Mouse (Mus musculus): ENCODE results near the gene Slc35a5. TPM values are rescaled to one million over a fixed set of nuclear protein-coding genes. Genes with fewer than 3 reads are reported as not detected.

Slc35a5 gene
- 6.8 and 8.3 TPM in 2 replicates for polyA plus RNA-seq (2012; rRNA removed)

DNA sequence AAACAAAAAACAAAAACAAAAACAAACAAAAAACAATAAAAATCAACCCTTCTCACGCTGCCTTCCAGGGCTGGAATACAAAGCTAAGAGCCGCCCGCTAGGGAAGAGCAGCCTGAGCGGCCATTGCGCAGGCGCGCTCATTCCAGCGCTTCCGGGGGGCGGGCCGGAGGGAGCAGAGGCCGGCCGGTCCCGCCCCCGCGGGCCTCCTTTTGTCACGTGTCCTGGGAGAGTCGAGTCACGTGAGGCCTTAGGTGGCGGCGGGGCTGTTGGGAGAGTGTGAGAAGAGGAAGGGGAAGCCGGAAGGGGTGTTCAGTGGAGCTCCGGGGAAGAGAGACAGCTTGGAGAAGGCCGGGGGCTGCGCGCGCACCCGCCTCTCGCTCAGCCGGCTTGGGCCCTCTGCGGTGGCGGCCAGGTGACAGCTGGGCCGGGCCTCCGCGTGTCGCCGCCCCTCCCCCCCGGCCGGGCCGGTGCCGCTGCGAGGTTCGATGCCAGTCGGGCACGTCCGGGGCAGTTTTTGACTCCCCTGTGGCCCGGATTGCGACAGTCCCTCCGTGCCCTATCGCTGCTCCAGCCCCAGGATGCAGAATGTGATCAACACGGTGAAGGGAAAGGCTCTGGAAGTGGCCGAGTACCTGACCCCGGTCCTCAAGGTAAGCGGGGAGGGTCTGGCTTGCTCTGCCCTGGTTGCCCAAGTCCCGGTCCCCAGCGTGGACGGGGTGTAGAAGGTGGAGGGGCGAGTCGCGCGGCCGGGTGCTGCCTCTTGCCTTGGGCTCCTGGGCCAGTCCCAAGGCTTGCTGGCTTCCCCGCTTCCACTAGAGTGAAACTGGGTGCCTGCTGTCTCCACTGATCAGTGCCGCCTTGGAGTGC, at the start of gene Slc35a5, which contains the start of gene Atg3:
Slc35a5 (minus strand) TSS at position 185 of the 867 bp plus-strand sequence.
Atg3 (plus strand) TSS at position 264 of the 867 bp plus-strand sequence.
- peak within 1 kb of the TSS; percentile 78 for H3K27ac ChIP-seq (ENCODE audit: insufficient read depth, low read length)
- DNase-seq (ENCODE audit: low read depth in 1 of 2, low spot score in 2 of 2), result peak; percentile 95 to 96
- WGBS, result 1% methylated on average over 63 of the region's 64 CpGs

DNA sequence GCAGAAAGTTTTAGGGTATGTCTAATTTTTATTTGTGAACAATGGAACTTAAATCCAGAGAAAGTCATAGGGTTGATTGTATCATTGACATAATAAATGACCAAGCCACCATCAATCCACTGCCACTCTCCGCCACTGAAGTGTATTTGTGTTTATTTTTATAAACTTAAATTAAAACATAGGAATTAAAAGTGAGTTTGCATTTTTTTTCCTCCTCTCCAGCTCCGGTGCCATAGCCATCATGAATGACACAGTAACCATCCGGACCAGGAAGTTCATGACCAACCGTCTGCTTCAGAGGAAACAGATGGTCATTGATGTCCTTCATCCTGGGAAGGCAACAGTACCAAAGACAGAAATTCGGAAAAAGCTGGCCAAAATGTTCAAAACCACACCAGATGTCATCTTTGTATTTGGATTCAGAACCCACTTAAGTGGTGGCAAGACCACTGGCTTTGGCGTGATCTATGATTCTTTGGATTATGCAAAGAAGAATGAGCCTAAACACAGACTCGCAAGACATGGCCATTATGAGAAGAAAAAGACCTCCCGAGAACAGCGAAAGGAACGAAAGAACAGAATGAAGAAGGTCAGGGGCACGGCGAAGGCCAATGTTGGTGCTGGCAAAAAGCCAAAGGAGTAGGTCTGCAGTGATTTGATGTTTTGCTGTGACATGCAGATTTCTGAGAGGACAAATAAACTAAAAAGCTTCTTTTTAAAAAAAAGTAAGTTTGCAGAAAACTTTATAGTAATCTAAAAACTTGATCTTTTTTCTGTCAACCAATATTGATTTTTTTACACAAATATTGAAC, 46.6 kb upstream of the Slc35a5 start:
- no peak for DNase-seq (ENCODE audit: low read depth in 1 of 2, low spot score in 2 of 2)
- Histone ChIP-seq H3K36me3 (ENCODE audit: control insufficient read depth, insufficient read depth, low read length) (no peaks in the 10 kb centered on the region), H3K27ac (ENCODE audit: insufficient read depth, low read length) (no peak overlapping the region), H3K27me3 (ENCODE audit: control insufficient read depth, insufficient read depth, low read length) (no peaks in the 10 kb centered on the region), H3K4me3 (ENCODE audit: extremely low read depth, insufficient read depth, insufficient read length) (no peak overlapping the region), H3K4me1 (ENCODE audit: control insufficient read depth, insufficient read depth, insufficient read length) (no peaks in the 10 kb centered on the region; the same call in 1 of the 2 replicates)
- 40% methylated on average over 12 of the region's 12 CpGs for WGBS
- TF ChIP-seq CTCF (IDR thresholded peaks at IDR 0.05; ENCODE audit: extremely low read depth, insufficient read depth, insufficient read length, insufficient replicate concordance), result no peak
- TF ChIP-seq POLR2A (IDR thresholded peaks at IDR 0.05; ENCODE audit: low read depth, low read length), result no peak

More for the DNA sequence above, at the start of gene Slc35a5, which contains the start of gene Atg3:
- H3K4me3 ChIP-seq (ENCODE audit: extremely low read depth, insufficient read depth, insufficient read length), result peak within 1 kb of the TSS; percentile 87
- peaks cover 3% of the 10 kb centered on the region; the same call in 1 of the 2 replicates for H3K36me3 ChIP-seq (ENCODE audit: control insufficient read depth, insufficient read depth, low read length)
- H3K27me3 ChIP-seq (ENCODE audit: control insufficient read depth, insufficient read depth, low read length), result no peaks in the 10 kb centered on the region
- peaks cover 2% of the 10 kb centered on the region; the same call in 1 of the 2 replicates for H3K4me1 ChIP-seq (ENCODE audit: control insufficient read depth, insufficient read depth, insufficient read length)
- TF ChIP-seq CTCF (IDR thresholded peaks at IDR 0.05; ENCODE audit: extremely low read depth, insufficient read depth, insufficient read length, insufficient replicate concordance) (no peak), POLR2A (IDR thresholded peaks at IDR 0.05; ENCODE audit: low read depth, low read length) (peak; percentile 25)

DNA sequence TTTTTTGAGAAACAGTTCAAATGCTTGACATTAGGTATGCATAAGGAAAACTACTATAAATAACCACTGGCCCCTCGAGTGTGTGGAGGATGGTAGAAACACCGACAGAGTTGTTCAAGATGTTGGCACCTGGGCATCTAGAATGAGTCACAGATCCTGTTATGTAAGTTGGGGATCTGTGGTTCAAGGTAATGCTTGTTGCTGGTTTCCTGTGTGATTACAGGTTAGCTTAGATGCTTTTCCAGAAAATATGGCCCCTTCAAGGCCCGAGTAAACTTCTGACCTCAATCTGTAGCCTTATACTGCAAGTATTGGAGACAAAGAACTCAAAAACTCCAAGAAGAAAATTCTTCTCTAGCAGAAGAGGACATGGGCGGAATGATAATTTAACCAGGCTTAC, 45.9 kb upstream of the Slc35a5 start:
- no peak overlapping the region for H3K27ac ChIP-seq (ENCODE audit: insufficient read depth, low read length)
- 31% methylated on average over 4 of the region's 4 CpGs for WGBS
- TF ChIP-seq POLR2A (IDR thresholded peaks at IDR 0.05; ENCODE audit: low read depth, low read length) (no peak), CTCF (IDR thresholded peaks at IDR 0.05; ENCODE audit: extremely low read depth, insufficient read depth, insufficient read length, insufficient replicate concordance) (no peak)
- no peaks in the 10 kb centered on the region; the same call in 1 of the 2 replicates for H3K4me1 ChIP-seq (ENCODE audit: control insufficient read depth, insufficient read depth, insufficient read length)
- H3K4me3 ChIP-seq (ENCODE audit: extremely low read depth, insufficient read depth, insufficient read length), result no peak overlapping the region
- H3K27me3 ChIP-seq (ENCODE audit: control insufficient read depth, insufficient read depth, low read length), result no peaks in the 10 kb centered on the region
- DNase-seq (ENCODE audit: low read depth in 1 of 2, low spot score in 2 of 2), result no peak
- no peaks in the 10 kb centered on the region for H3K36me3 ChIP-seq (ENCODE audit: control insufficient read depth, insufficient read depth, low read length)

DNA sequence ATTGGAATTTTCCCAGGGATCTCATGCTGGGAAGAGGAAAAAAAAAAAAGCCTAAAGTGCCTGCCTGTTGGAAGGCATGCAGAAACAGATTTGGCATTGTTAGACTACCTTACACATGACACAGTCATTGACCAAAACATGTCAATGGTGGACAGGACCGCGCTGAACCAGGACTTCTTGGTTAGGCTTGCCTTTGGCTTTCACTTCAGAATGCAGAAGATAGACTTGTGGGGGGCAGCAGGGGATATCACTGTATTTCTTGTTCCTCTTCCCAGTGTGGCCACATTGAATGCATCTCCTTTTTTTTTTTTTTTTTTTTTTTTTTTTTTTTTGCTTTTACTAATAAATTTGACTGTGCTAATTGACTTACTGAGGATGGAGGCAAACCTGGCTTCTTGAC, 42.9 kb upstream of the Slc35a5 start:
- no peak for DNase-seq (ENCODE audit: low read depth in 1 of 2, low spot score in 2 of 2)
- Histone ChIP-seq H3K27me3 (ENCODE audit: control insufficient read depth, insufficient read depth, low read length) (no peaks in the 10 kb centered on the region), H3K4me1 (ENCODE audit: control insufficient read depth, insufficient read depth, insufficient read length) (no peaks in the 10 kb centered on the region; the same call in 1 of the 2 replicates), H3K36me3 (ENCODE audit: control insufficient read depth, insufficient read depth, low read length) (no peaks in the 10 kb centered on the region), H3K4me3 (ENCODE audit: extremely low read depth, insufficient read depth, insufficient read length) (no peak overlapping the region), H3K27ac (ENCODE audit: insufficient read depth, low read length) (no peak overlapping the region)
- WGBS, result 85% methylated on average over 2 of the region's 2 CpGs
- TF ChIP-seq CTCF (IDR thresholded peaks at IDR 0.05; ENCODE audit: extremely low read depth, insufficient read depth, insufficient read length, insufficient replicate concordance) (no peak), POLR2A (IDR thresholded peaks at IDR 0.05; ENCODE audit: low read depth, low read length) (no peak)

DNA sequence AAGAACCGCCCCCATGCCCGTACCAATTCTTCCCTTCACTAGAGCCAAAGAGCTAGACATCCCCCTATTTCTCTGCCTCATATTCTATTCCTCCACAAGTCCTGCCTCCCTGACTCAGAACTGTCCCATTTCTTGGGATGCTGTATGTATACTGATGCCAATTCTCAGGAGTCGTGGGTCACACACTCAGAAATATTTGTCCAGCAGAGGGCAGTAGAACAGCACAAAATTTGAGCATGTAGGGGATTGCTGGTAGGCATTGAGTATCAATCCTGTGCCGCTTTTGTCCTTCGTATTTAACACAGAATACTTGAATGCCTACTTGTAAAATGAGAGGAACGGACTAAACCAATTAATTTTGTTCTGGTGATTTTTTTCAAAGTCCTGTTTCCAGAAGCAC, 38.3 kb upstream of the Slc35a5 start:
- WGBS, result 37% methylated on average over 6 of the region's 6 CpGs
- TF ChIP-seq POLR2A (IDR thresholded peaks at IDR 0.05; ENCODE audit: low read depth, low read length), result no peak
- peak; percentile 51; the same call in 1 of the 2 replicates for TF ChIP-seq CTCF (IDR thresholded peaks at IDR 0.05; ENCODE audit: extremely low read depth, insufficient read depth, insufficient read length, insufficient replicate concordance)
- Histone ChIP-seq H3K4me1 (ENCODE audit: control insufficient read depth, insufficient read depth, insufficient read length) (no peaks in the 10 kb centered on the region; the same call in 1 of the 2 replicates), H3K36me3 (ENCODE audit: control insufficient read depth, insufficient read depth, low read length) (no peaks in the 10 kb centered on the region), H3K27ac (ENCODE audit: insufficient read depth, low read length) (no peak overlapping the region), H3K27me3 (ENCODE audit: control insufficient read depth, insufficient read depth, low read length) (no peaks in the 10 kb centered on the region), H3K4me3 (ENCODE audit: extremely low read depth, insufficient read depth, insufficient read length) (no peak overlapping the region)
- DNase-seq (ENCODE audit: low read depth in 1 of 2, low spot score in 2 of 2), result peak; percentile 58 to 67

DNA sequence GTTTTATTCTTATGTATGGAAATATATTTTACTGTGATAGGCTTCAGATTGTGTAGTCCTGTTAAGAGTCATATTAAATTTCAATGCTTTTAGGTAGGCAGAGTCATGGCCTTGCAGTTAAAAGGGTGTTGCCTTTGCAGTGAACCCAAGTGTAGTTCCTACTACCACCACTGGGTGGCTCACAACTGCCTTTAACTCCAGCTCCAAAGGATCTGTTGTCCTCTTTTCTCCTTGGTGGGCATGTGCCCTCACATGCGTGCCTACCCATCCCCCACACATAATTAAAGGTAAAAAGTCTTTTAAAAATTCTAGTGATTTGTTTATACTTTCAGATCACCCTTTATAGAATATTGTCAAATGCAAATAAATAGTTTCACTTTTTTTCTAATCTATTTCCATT, 34.1 kb upstream of the Slc35a5 start:
- no peak overlapping the region for H3K4me3 ChIP-seq (ENCODE audit: extremely low read depth, insufficient read depth, insufficient read length)
- no peaks in the 10 kb centered on the region for H3K27me3 ChIP-seq (ENCODE audit: control insufficient read depth, insufficient read depth, low read length)
- TF ChIP-seq POLR2A (IDR thresholded peaks at IDR 0.05; ENCODE audit: low read depth, low read length), result no peak
- TF ChIP-seq CTCF (IDR thresholded peaks at IDR 0.05; ENCODE audit: extremely low read depth, insufficient read depth, insufficient read length, insufficient replicate concordance), result peak; percentile 54; the same call in 1 of the 2 replicates
- 3% methylated on average over 1 of the region's 1 CpGs for WGBS
- peak; percentile 45 to 74 for DNase-seq (ENCODE audit: low read depth in 1 of 2, low spot score in 2 of 2)
- peaks cover 4% of the 10 kb centered on the region; the same call in 1 of the 2 replicates for H3K36me3 ChIP-seq (ENCODE audit: control insufficient read depth, insufficient read depth, low read length)
- no peaks in the 10 kb centered on the region for H3K4me1 ChIP-seq (ENCODE audit: control insufficient read depth, insufficient read depth, insufficient read length)
- H3K27ac ChIP-seq (ENCODE audit: insufficient read depth, low read length), result no peak overlapping the region

Measured in spleen, adult 2 months (tissue).